Mouse (Mus musculus): Measurements from ENCODE around the gene Ifitm6.
"Not testable (repeated sequence)": the region's sequence is repeated elsewhere in the genome, so short reads cannot be mapped to it uniquely, and the experiment has no call there.

The Ifitm6 gene

GRCm38 (mm10) chr7:140968710-140969109 lies 49.0 kb downstream of the Ifitm6 start:
- not testable (repeated sequence) for DNase-seq

GRCm38 (mm10) chr7:140967862-140968591 lies 49.7 kb downstream of the Ifitm6 start:
- DNase-seq: no peak

- DNase-seq: no peak
Measured at GRCm38 (mm10) chr7:140966921-140967320, 50.8 kb downstream of the Ifitm6 start, which contains the start of gene Ifitm1. TSS of gene Ifitm1 (plus strand) at chr7:140967221.
